Mouse (Mus musculus): ENCODE results near the gene Acvr1b. TPM values are rescaled to one million over a fixed set of nuclear protein-coding genes. Genes with fewer than 3 reads are reported as not detected.

Gene Acvr1b
- polyA plus RNA-seq, 1 experiment from 2014 or later: 5.4 TPM

DNA sequence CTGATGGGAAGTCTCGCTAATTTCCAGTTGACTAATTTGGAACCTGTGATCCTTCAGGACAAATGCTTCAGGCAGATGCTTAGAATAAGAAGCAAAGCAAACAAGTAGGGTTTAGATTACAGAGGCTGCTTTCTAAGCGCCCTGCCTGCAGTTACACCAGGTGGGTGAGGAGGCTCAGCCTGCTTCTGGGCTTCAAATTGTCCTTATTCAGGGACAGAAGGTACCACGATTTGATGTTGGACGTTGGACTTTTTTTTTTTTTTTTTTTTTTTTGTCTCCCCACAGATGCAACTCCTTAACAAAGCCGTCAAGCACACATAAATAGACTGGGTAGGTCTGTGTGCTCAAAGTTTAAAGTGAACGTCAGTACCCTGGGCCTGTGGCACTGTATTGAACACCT, 25.3 kb upstream of the Acvr1b start:
- peaks cover 35% of the 10 kb centered on the region for H3K4me1 ChIP-seq
- no peak overlapping the region for H3K27ac ChIP-seq (replicated peaks)
- H3K36me3 ChIP-seq: no peaks in the 10 kb centered on the region
- H3K27me3 ChIP-seq (ENCODE audit: low read depth, poor library complexity, severe bottlenecking): peaks cover 24% of the 10 kb centered on the region
- DNase-seq (ENCODE audit: low spot score): no peak
- H3K9me3 ChIP-seq (replicated peaks): no peaks in the 10 kb centered on the region
- WGBS: 82% methylated on average over 6 of the region's 6 CpGs
- no peak overlapping the region for H3K4me3 ChIP-seq

DNA sequence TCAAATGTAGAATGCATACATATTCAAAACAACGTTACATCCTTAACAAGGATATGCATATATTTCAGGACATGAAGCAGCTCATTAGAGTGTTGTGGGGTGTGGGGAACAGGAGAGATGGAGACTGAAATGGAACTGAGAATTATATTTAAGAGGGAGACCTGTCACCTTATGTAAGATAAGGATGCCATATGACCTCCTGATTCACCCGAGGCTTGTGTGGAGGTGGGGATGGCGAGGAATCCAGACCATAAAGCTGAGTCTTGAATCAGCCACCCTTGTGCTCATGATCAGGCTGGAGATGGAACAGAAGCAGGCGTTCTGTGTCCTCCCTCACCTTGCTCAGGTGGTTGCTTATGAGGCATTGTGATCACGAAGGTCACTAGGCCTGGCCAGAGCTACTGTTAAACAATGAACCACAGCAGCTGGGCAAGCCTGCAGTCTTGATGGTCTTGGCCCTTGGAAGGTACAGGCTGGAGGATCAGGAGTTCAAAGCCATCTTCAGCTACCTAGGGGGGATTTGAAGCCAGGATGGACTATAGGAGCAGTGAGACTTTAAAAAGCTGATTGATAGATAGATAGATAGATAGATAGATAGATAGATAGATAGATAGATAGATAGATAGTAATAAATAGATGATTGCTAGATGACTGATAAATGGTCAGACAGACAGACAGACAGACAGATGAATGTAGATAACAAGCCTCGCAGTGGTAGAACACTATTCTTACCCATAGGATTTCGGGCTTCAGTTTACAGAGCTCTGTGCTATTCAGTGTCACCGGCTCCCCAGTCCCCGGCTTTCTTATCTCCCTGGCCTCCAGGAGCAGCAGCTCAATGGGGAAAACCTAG, 22.2 kb upstream of the Acvr1b start:
- Histone ChIP-seq H3K4me3 (no peak overlapping the region), H3K4me1 (peaks cover 12% of the 10 kb centered on the region), H3K27ac (replicated peaks) (no peak overlapping the region), H3K36me3 (no peaks in the 10 kb centered on the region), H3K9me3 (replicated peaks) (peaks cover 3% of the 10 kb centered on the region), H3K27me3 (ENCODE audit: low read depth, poor library complexity, severe bottlenecking) (peaks cover 7% of the 10 kb centered on the region; the same call in 1 of the 2 replicates)
- no peak for DNase-seq (ENCODE audit: low spot score)
- 86% methylated on average over 9 of the region's 9 CpGs for WGBS

GRCm38 (mm10) chr15:101154700-101155616, 18.9 kb upstream of the Acvr1b start:
- H3K9me3 ChIP-seq (replicated peaks): peaks cover 9% of the 10 kb centered on the region
- no peak for DNase-seq (ENCODE audit: low spot score)

GRCm38 (mm10) chr15:101160128-101160527, 13.7 kb upstream of the Acvr1b start:
- no peak for DNase-seq (ENCODE audit: low spot score)
- H3K27me3 ChIP-seq (ENCODE audit: low read depth, poor library complexity, severe bottlenecking): peaks cover 27% of the 10 kb centered on the region
- H3K4me1 ChIP-seq: peaks cover 39% of the 10 kb centered on the region
- H3K36me3 ChIP-seq: no peaks in the 10 kb centered on the region
- 36% methylated on average over 1 of the region's 1 CpGs for WGBS
- H3K27ac ChIP-seq (replicated peaks): peak overlapping the region; percentile 74
- peaks cover 9% of the 10 kb centered on the region for H3K9me3 ChIP-seq (replicated peaks)
- peak overlapping the region; percentile 32; the same call in 1 of the 2 replicates for H3K4me3 ChIP-seq

More at GRCm38 (mm10) chr15:101154700-101155616, 18.9 kb upstream of the Acvr1b start:
- Histone ChIP-seq H3K27me3 (ENCODE audit: low read depth, poor library complexity, severe bottlenecking) (no peaks in the 10 kb centered on the region), H3K36me3 (no peaks in the 10 kb centered on the region), H3K27ac (replicated peaks) (no peak overlapping the region), H3K4me3 (no peak overlapping the region), H3K4me1 (peaks cover 11% of the 10 kb centered on the region)
- 86% methylated on average over 7 of the region's 7 CpGs for WGBS

- Histone ChIP-seq H3K27me3 (ENCODE audit: low read depth, poor library complexity, severe bottlenecking) (peaks cover 27% of the 10 kb centered on the region), H3K9me3 (replicated peaks) (peaks cover 9% of the 10 kb centered on the region), H3K36me3 (no peaks in the 10 kb centered on the region), H3K4me1 (peaks cover 40% of the 10 kb centered on the region), H3K27ac (replicated peaks) (peak overlapping the region; percentile 74), H3K4me3 (peak overlapping the region; percentile 32)
- WGBS: 29% methylated on average over 7 of the region's 7 CpGs
- peak; percentile 39 for DNase-seq (ENCODE audit: low spot score)
Observed at GRCm38 (mm10) chr15:101160591-101160990, 13.3 kb upstream of the Acvr1b start.

GRCm38 (mm10) chr15:101161534-101161933, 12.3 kb upstream of the Acvr1b start:
- H3K4me3 ChIP-seq: no peak overlapping the region
- DNase-seq (ENCODE audit: low spot score): no peak
- peaks cover 27% of the 10 kb centered on the region for H3K27me3 ChIP-seq (ENCODE audit: low read depth, poor library complexity, severe bottlenecking)
- H3K36me3 ChIP-seq: no peaks in the 10 kb centered on the region
- WGBS: 92% methylated on average over 7 of the region's 7 CpGs
- H3K9me3 ChIP-seq (replicated peaks): peaks cover 8% of the 10 kb centered on the region
- peaks cover 44% of the 10 kb centered on the region for H3K4me1 ChIP-seq
- H3K27ac ChIP-seq (replicated peaks): no peak overlapping the region

DNA sequence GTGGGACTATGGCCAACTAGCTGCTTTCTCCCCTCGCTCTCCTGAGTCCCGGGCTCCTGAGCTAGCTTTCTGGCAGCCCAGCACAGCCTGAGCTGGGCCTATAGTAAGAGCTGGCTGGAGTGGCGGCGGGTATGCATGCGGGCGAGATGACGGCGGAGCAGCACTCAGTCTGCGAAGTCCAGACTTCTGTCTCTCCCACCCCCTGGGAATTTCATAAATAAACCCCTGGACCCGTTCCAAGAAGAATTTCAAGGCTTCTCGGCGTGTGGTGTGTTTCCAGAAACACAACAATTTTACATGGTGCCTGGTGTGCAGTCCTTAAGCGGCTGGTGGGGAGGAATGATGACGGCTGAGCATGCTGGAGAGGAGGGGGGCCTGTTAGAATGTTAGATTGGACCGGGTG, 10.8 kb upstream of the Acvr1b start:
- Histone ChIP-seq H3K4me3 (no peak overlapping the region), H3K36me3 (no peaks in the 10 kb centered on the region), H3K4me1 (peaks cover 44% of the 10 kb centered on the region), H3K9me3 (replicated peaks) (no peaks in the 10 kb centered on the region), H3K27me3 (ENCODE audit: low read depth, poor library complexity, severe bottlenecking) (peaks cover 27% of the 10 kb centered on the region), H3K27ac (replicated peaks) (no peak overlapping the region; the same call in 1 of the 2 replicates)
- WGBS: 50% methylated on average over 15 of the region's 15 CpGs
- DNase-seq (ENCODE audit: low spot score): no peak

GRCm38 (mm10) chr15:101163854-101164253, 10.0 kb upstream of the Acvr1b start:
- H3K4me3 ChIP-seq: no peak overlapping the region
- H3K27me3 ChIP-seq (ENCODE audit: low read depth, poor library complexity, severe bottlenecking): peaks cover 30% of the 10 kb centered on the region
- no peak for DNase-seq (ENCODE audit: low spot score)
- H3K27ac ChIP-seq (replicated peaks): 0 out of 2 replicates have a peak overlapping the region, but pooled peaks have one; percentile 23
- no peaks in the 10 kb centered on the region for H3K36me3 ChIP-seq
- H3K9me3 ChIP-seq (replicated peaks): no peaks in the 10 kb centered on the region
- peaks cover 44% of the 10 kb centered on the region for H3K4me1 ChIP-seq
- WGBS: 70% methylated on average over 5 of the region's 5 CpGs

DNA sequence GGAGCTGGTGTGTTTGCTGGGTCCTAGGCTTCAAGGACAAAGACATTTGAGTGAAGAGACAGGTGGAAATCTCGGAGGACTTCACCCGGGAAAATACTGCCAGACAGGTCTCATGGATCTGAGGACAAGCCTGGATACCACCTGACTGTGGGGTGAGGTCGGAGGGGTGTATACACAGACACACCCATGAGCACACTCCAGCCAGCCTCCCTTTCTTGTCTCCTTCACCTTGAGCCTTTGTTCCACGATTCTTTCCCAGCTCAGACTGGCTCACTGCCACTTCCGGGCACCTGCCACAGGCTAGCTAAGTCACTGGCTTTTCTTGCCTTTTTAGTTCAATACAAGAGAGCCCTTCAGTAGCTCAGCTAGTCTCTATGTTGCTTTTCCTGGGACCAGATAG, 9.6 kb upstream of the Acvr1b start:
- H3K36me3 ChIP-seq: no peaks in the 10 kb centered on the region
- no peak for DNase-seq (ENCODE audit: low spot score)
- H3K4me3 ChIP-seq: no peak overlapping the region
- H3K9me3 ChIP-seq (replicated peaks): no peaks in the 10 kb centered on the region
- H3K27me3 ChIP-seq (ENCODE audit: low read depth, poor library complexity, severe bottlenecking): peaks cover 30% of the 10 kb centered on the region
- 0 out of 2 replicates have a peak overlapping the region, but pooled peaks have one; percentile 23 for H3K27ac ChIP-seq (replicated peaks)
- 63% methylated on average over 5 of the region's 5 CpGs for WGBS
- H3K4me1 ChIP-seq: peaks cover 44% of the 10 kb centered on the region

DNA sequence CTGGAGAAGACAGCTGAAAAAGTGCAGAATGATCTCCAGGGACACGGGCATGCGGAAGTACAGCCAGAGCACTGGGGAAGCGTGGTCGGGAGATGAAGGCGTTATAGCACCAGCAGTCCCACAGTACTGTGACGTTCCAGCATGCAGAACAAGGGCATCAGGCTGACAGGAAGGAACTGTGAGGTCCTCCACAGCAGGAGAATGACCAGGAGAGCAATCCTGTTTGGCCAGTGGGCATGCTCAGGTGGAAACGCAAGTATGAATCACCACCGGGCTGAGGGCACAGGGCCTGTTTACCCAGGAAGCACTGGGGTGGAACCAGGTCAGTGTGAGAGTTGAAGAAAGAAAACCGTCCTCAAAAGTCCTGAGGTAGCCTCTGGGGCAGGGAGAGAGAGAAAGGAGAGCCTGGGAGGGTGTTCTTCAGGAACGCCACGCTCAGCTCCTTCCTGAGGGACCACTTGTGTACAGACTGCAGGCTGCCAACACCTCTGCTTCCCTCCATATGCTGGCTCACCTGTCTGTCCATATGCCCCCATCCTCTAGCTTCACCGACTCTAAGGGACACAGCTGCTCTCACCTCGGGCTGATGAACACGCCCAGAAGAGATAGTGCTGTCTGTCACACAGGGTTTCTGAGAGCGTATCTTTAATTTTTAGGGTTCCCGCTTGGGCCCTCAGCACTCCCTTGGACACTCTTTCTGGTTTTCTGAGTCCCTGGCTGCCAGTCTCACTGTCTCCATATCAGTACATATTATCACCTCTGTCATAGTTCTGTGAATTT, 8.0 kb upstream of the Acvr1b start:
- Histone ChIP-seq H3K9me3 (replicated peaks) (no peaks in the 10 kb centered on the region), H3K27ac (replicated peaks) (no peak overlapping the region), H3K27me3 (ENCODE audit: low read depth, poor library complexity, severe bottlenecking) (peaks cover 30% of the 10 kb centered on the region), H3K4me3 (no peak overlapping the region), H3K36me3 (no peaks in the 10 kb centered on the region), H3K4me1 (peaks cover 28% of the 10 kb centered on the region)
- 80% methylated on average over 16 of the region's 16 CpGs for WGBS
- DNase-seq (ENCODE audit: low spot score): no peak

GRCm38 (mm10) chr15:101167553-101167952, 6.3 kb upstream of the Acvr1b start:
- Histone ChIP-seq H3K4me3 (no peak overlapping the region), H3K9me3 (replicated peaks) (no peaks in the 10 kb centered on the region), H3K36me3 (no peaks in the 10 kb centered on the region), H3K27me3 (ENCODE audit: low read depth, poor library complexity, severe bottlenecking) (peaks cover 32% of the 10 kb centered on the region), H3K27ac (replicated peaks) (no peak overlapping the region), H3K4me1 (peaks cover 20% of the 10 kb centered on the region)
- 84% methylated on average over 11 of the region's 11 CpGs for WGBS
- no peak for DNase-seq (ENCODE audit: low spot score)

DNA sequence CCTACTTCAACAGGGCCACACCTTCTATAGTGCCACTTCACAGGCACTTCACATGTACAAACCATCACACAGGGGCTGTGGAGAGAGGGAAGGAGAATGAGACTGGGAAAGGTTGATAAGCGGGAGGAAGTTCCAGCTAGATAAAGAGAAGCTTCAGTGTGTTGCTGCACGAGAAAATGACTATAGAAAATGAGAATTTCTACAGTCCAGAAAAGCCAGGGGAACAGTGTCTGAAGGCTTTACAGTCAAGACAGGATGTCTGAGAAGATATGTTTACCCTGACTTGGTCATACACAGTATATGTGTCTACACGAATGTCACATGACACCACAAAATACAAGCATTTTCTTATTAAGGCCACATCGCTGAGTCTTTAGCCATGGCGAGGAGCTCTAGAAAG, 4.0 kb upstream of the Acvr1b start:
- DNase-seq (ENCODE audit: low spot score): no peak
- H3K36me3 ChIP-seq: no peaks in the 10 kb centered on the region
- peaks cover 18% of the 10 kb centered on the region for H3K4me1 ChIP-seq
- no peaks in the 10 kb centered on the region for H3K9me3 ChIP-seq (replicated peaks)
- H3K4me3 ChIP-seq: no peak overlapping the region
- 93% methylated on average over 5 of the region's 5 CpGs for WGBS
- H3K27me3 ChIP-seq (ENCODE audit: low read depth, poor library complexity, severe bottlenecking): peaks cover 21% of the 10 kb centered on the region
- H3K27ac ChIP-seq (replicated peaks): no peak overlapping the region

Data from midbrain, embryonic 10.5 days (tissue).